Mouse (Mus musculus) erythroblast, embryonic 14.5 days (primary cell): Measurements from ENCODE around the gene Dlg2.

ENCODE experiments used
- GATA1 ChIP-seq: IDR thresholded peaks from 2 replicates; pipeline ENCODE4 v1.6.1; 2012; ENCODE audit warnings: low read length, inconsistent platforms, mixed read lengths
- TAL1 ChIP-seq: IDR thresholded peaks from 3 replicates; pipeline ENCODE4 v1.6.1; 2012; ENCODE audit warnings: low read length, inconsistent platforms, mixed read lengths

- TF ChIP-seq GATA1, result no peak
- TF ChIP-seq TAL1, result no peak
These were observed 1068.1 kb downstream of the Dlg2 start for GRCm38 (mm10) chr7:91544600-91544999.
